Mouse (Mus musculus) forebrain, embryonic 14.5 days (tissue): ENCODE data around the gene Arid1b. TPM values are rescaled to one million over a fixed set of nuclear protein-coding genes. Genes with fewer than 3 reads are reported as not detected.

Experiments
- ATAC-seq: fragments of 200-750 bp; cut with Nextera tagmentation; 2 replicates; pipeline ENCODE4 v1.8.0; 2017; ENCODE audit warnings: mild to moderate bottlenecking, moderate library complexity
- DNase-seq: peaks from one replicate; pipeline ENCODE4 v3.0.0-alpha.2; 2015; ENCODE audit warnings: low spot score
- H3K27ac ChIP-seq: fragments of 300-500 bp; sonication (generic); 2 replicates; pipeline ENCODE4 v1.5.1; 2014; ENCODE audit warnings: low read depth, mild to moderate bottlenecking, control low read depth, low read length, moderate library complexity
- H3K27me3 ChIP-seq: fragments of 300-500 bp; sonication (generic); replicated peaks from 2 replicates; pipeline ENCODE4 v1.6.1; 2014; ENCODE audit warnings: low read length, control low read depth, mixed read lengths; ENCODE audit not compliant: control insufficient read depth, insufficient read depth
- H3K36me3 ChIP-seq: fragments of 300-500 bp; sonication (generic); 2 replicates; pipeline ENCODE4 v1.6.1; 2014; ENCODE audit warnings: low read length, control low read depth; ENCODE audit not compliant: control insufficient read depth, insufficient read depth
- H3K4me1 ChIP-seq: fragments of 300-500 bp; sonication (generic); 2 replicates; pipeline ENCODE4 v1.6.1; 2014; ENCODE audit warnings: antibody characterized with exemption, low read length, control low read depth; ENCODE audit not compliant: control insufficient read depth, insufficient read depth
- H3K4me2 ChIP-seq: fragments of 300-500 bp; sonication (generic); 2 replicates; pipeline ENCODE4 v1.6.1; 2014; ENCODE audit warnings: mild to moderate bottlenecking, control low read depth, low read length
- H3K4me3 ChIP-seq: fragments of 300-500 bp; sonication (generic); 2 replicates; pipeline ENCODE4 v1.5.1; 2014; ENCODE audit warnings: low read depth, low read length, control low read depth
- H3K9ac ChIP-seq: fragments of 300-500 bp; sonication (generic); 2 replicates; pipeline ENCODE4 v1.6.1; 2014; ENCODE audit warnings: mild to moderate bottlenecking, low read length, control low read depth, moderate library complexity
- H3K9me3 ChIP-seq: fragments of 300-500 bp; sonication (generic); replicated peaks from 2 replicates; pipeline ENCODE4 v1.6.1; 2016; ENCODE audit warnings: low read length, control low read depth, mixed read lengths; ENCODE audit not compliant: control insufficient read depth
- WGBS: fragments of 180-500 bp; shearing (Covaris S2); extraction: QIAGEN DNeasy Blood & Tissue Kit; methylation state at CpG from one replicate; pipeline ENCODE4 v1.1.7; 2014; 5-methylcytosine and 5-hydroxymethylcytosine counted together
- polyA plus RNA-seq: library from polyadenylated mRNA; unstranded; fragments of >200 nt; fragmentation: Nextera tagmentation; extraction: Ambion mirVana; gene quantifications from 2 replicates; pipeline ENCODE4 v1.2.1, GENCODE M21; 2014

Arid1b gene
- polyA plus RNA-seq, 1 experiment from 2014 or later, result 11.1 TPM

DNA sequence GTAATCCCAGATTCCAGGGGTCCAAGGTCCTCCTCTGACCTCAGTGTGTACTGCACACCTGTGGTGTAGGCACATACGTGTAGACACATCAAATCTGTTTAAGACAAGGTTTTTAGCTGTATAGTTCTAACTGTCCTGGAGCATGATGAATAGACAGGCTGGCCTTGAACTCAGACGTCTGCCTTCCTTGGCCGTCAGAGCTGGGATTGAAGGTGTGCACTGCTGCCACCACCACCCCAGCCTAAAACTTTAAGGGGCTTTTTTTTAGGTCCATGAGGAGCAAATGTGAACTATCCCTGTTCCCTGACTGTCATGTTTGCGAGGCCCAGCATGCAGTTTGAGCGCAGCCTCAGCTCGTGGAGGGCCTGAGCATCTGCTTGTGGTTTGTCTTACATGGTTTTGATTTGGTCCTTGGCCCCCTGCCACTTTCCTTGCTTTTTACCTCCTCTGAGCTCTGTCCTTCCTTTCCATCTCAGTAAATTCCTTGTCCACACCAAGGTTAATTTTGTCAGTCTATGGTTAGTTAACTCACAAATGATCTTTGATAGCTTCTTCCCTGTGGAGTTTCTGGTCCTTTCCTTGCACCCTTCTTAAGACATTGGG is 224.9 kb downstream of the Arid1b start:
- H3K9ac ChIP-seq, result no peak overlapping the region
- ATAC-seq (no peak), DNase-seq (no peak)
- 76% methylated on average over 6 of the region's 6 CpGs for WGBS
- H3K9me3 ChIP-seq, result no peaks in the 10 kb centered on the region
- no peak overlapping the region for H3K4me3 ChIP-seq
- no peak overlapping the region for H3K27ac ChIP-seq
- H3K27me3 ChIP-seq, result no peaks in the 10 kb centered on the region
- H3K4me2 ChIP-seq, result no peak overlapping the region
- H3K4me1 ChIP-seq, result peaks cover 43% of the 10 kb centered on the region
- no peaks in the 10 kb centered on the region for H3K36me3 ChIP-seq

DNA sequence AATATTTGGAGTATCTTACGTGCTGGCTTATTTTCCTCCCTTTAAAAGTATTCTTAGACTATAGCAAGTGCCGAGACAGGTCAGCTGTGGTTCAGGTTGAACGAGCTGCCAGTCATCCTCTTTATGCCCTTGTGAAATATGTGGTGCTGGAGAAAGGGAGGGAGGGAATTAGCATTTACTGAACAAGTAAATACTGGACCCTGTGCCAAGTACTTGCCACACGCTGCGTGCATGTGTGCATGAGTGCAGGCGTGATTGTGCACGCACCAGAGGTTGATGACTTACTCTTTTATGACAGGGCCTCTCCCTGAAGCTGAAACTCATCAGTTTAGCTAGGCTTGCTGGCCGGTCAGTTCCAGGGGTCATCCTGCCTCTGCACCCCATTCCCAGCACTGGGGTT is 226.9 kb downstream of the Arid1b start:
- no peak overlapping the region for H3K4me3 ChIP-seq
- H3K4me2 ChIP-seq, result no peak overlapping the region
- peaks cover 43% of the 10 kb centered on the region for H3K4me1 ChIP-seq
- no peak overlapping the region for H3K9ac ChIP-seq
- no peaks in the 10 kb centered on the region for H3K27me3 ChIP-seq
- DNase-seq (peak; percentile 68), ATAC-seq (peak; percentile 66)
- H3K9me3 ChIP-seq, result no peaks in the 10 kb centered on the region
- WGBS, result 24% methylated on average over 8 of the region's 8 CpGs
- peak overlapping the region; percentile 57; the same call in 1 of the 2 replicates for H3K27ac ChIP-seq
- H3K36me3 ChIP-seq, result no peaks in the 10 kb centered on the region

- Histone ChIP-seq H3K4me1 (peaks cover 43% of the 10 kb centered on the region), H3K9ac (no peak overlapping the region), H3K27me3 (no peaks in the 10 kb centered on the region), H3K4me3 (no peak overlapping the region), H3K27ac (no peak overlapping the region), H3K9me3 (no peaks in the 10 kb centered on the region), H3K36me3 (no peaks in the 10 kb centered on the region), H3K4me2 (no peak overlapping the region)
- ATAC-seq (no peak), DNase-seq (no peak)
- 32% methylated on average over 4 of the region's 4 CpGs for WGBS
Measured at GRCm38 (mm10) chr17:5221558-5221957, 227.4 kb downstream of the Arid1b start.

- no peak overlapping the region for H3K4me2 ChIP-seq
- H3K4me1 ChIP-seq, result peaks cover 38% of the 10 kb centered on the region
- WGBS, result 31% methylated on average over 2 of the region's 2 CpGs
- H3K4me3 ChIP-seq, result no peak overlapping the region
- no peaks in the 10 kb centered on the region for H3K9me3 ChIP-seq
- no peaks in the 10 kb centered on the region for H3K27me3 ChIP-seq
- ATAC-seq (no peak), DNase-seq (no peak)
- H3K9ac ChIP-seq, result no peak overlapping the region
- H3K36me3 ChIP-seq, result no peaks in the 10 kb centered on the region
- no peak overlapping the region for H3K27ac ChIP-seq
Measured at GRCm38 (mm10) chr17:5222827-5223226, 228.7 kb downstream of the Arid1b start.

DNA sequence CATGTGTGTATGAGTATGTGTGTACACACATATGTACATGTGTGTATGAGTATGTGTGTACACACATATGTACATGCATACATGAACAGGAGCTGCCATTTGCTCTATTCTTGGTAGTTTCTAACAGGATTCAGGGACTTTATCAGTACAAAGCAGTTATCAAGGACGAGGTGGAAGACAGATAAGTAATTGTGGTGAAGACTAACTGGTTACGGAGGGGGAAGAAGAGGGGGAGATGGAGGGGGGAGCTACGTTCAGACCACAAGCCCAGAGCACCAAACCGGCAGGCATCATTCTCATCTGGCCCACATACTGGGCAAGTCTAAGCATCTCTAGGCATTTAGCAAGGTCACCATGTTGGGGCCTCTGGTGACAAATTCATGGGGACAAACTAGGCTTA is 230.8 kb downstream of the Arid1b start:
- WGBS, result 86% methylated on average over 4 of the region's 4 CpGs
- Histone ChIP-seq H3K27ac (no peak overlapping the region), H3K27me3 (no peaks in the 10 kb centered on the region), H3K9me3 (no peaks in the 10 kb centered on the region), H3K36me3 (no peaks in the 10 kb centered on the region), H3K9ac (no peak overlapping the region), H3K4me1 (peaks cover 32% of the 10 kb centered on the region), H3K4me2 (no peak overlapping the region), H3K4me3 (no peak overlapping the region)
- DNase-seq, result no peak
- ATAC-seq, result no peak

DNA sequence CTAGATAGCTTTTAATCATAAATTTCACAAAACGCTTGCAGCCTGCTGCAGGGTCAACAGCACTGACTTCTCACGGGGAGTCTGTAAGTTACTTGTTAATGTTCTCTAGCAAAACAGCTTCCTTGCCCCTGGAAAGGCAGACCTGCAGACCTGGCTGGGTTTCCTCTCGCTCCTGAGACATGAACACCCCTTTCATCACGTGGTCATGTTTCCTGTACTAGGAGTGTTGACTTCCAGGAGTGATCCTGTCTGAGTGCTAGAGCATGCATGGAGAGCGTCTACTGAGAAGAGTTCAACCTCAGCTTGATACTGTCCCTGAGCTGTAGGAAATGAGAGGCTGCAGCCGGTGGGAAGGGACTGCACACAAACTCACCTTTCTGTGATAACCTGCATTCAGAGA is 233.0 kb downstream of the Arid1b start:
- Histone ChIP-seq H3K4me1 (peaks cover 18% of the 10 kb centered on the region), H3K9ac (no peak overlapping the region), H3K36me3 (no peaks in the 10 kb centered on the region), H3K9me3 (no peaks in the 10 kb centered on the region), H3K4me3 (no peak overlapping the region), H3K27me3 (no peaks in the 10 kb centered on the region), H3K27ac (peak overlapping the region; percentile 11; the same call in 1 of the 2 replicates), H3K4me2 (no peak overlapping the region)
- no peak for ATAC-seq
- WGBS, result 90% methylated on average over 6 of the region's 6 CpGs
- DNase-seq, result no peak

DNA sequence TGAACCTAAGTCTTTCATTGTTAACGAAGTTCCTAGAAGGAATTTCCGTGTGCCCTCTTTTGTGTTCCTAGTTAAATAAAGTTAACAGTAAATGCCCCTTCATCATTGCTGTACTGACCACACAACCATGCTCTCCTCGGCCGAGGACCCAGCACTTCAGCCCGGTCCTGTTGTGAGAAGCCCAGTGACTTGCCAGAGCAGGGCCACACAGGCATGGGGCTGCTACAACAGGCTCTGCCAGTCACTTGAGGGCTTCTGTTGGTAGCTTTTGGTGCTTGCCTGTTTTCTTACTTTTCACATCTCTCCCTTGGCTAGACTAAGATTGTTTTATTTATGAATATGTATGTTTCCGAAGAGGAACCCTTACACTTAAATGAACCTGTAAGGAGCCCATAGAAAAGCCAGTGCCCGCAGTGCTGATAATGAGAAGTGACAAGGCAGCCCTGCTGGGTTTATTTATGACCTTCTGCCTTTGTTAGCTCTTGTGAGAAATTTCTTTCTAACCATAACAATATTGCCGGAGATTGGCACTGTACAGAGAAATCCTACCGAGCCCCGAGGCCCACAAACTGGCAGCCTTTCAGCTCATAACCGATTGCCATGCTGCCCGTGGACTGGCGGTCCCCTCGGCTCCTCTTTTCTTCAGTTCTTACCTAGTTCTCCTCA is 234.0 kb downstream of the Arid1b start:
- Histone ChIP-seq H3K27ac (peak overlapping the region; percentile 33), H3K4me2 (no peak overlapping the region), H3K9ac (no peak overlapping the region), H3K4me3 (no peak overlapping the region), H3K9me3 (no peaks in the 10 kb centered on the region), H3K36me3 (no peaks in the 10 kb centered on the region), H3K4me1 (peaks cover 18% of the 10 kb centered on the region), H3K27me3 (no peaks in the 10 kb centered on the region)
- DNase-seq, result peak; percentile 75
- peak; percentile 70; the same call in 1 of the 2 replicates for ATAC-seq
- 20% methylated on average over 14 of the region's 14 CpGs for WGBS

- H3K9ac ChIP-seq, result no peak overlapping the region
- peak overlapping the region; percentile 33 for H3K27ac ChIP-seq
- no peaks in the 10 kb centered on the region for H3K27me3 ChIP-seq
- 83% methylated on average over 6 of the region's 6 CpGs for WGBS
- no peak overlapping the region for H3K4me3 ChIP-seq
- H3K36me3 ChIP-seq, result no peaks in the 10 kb centered on the region
- no peak overlapping the region for H3K4me2 ChIP-seq
- H3K9me3 ChIP-seq, result no peaks in the 10 kb centered on the region
- DNase-seq (no peak), ATAC-seq (no peak)
- peaks cover 18% of the 10 kb centered on the region for H3K4me1 ChIP-seq
Measured at GRCm38 (mm10) chr17:5228616-5229250, 234.6 kb downstream of the Arid1b start.

DNA sequence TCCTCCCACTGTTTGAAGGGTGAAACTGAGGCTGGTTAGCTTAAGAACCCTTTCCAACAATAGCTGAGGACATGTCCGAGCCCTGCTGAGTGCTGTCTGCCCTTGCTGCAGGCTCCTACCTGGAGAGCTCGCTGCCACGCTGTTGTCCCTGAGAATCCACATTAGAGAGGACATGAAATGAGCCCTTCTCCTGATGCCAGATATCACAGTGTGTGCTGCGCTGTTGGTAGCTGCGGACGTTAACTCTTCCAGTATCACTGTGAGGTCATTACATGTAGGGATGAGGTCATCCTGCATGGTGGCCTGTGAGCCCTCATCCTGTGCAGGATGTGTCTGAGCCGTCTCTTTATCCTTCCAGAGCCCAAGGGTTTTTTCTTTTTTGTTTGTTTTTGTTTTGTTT is 235.9 kb downstream of the Arid1b start:
- no peak overlapping the region for H3K9ac ChIP-seq
- H3K4me2 ChIP-seq, result no peak overlapping the region
- peaks cover 18% of the 10 kb centered on the region for H3K4me1 ChIP-seq
- 83% methylated on average over 7 of the region's 7 CpGs for WGBS
- no peak for ATAC-seq
- H3K27me3 ChIP-seq, result no peaks in the 10 kb centered on the region
- no peaks in the 10 kb centered on the region for H3K36me3 ChIP-seq
- H3K4me3 ChIP-seq, result no peak overlapping the region
- no peak overlapping the region for H3K27ac ChIP-seq
- no peak for DNase-seq
- no peaks in the 10 kb centered on the region for H3K9me3 ChIP-seq
